Mouse (Mus musculus): ENCODE measurements around the gene Atp2b1.

GRCm38 (mm10) chr10:98959385-98959784 lies 45.2 kb downstream of the Atp2b1 start:
- TF ChIP-seq TAL1 (IDR thresholded peaks at IDR 0.05; ENCODE audit: low read length), result no peak
- no peak for TF ChIP-seq GATA1 (IDR thresholded peaks at IDR 0.05; ENCODE audit: low read length)
